Mouse (Mus musculus) hindbrain, postnatal 0 days (tissue): Measurements from ENCODE around the gene Stk10. TPM values are rescaled to one million over a fixed set of nuclear protein-coding genes. Genes with fewer than 3 reads are reported as not detected.

Experiments
- ATAC-seq: fragments of 200-750 bp; cut with Nextera tagmentation; 2 replicates; pipeline ENCODE4 v1.8.0; 2017; ENCODE audit warnings: mild to moderate bottlenecking, moderate TSS enrichment, moderate library complexity
- DNase-seq: peaks from one replicate; pipeline ENCODE4 v3.0.0-alpha.2; 2015; ENCODE audit warnings: low spot score
- H3K27ac ChIP-seq: fragments of 300-500 bp; sonication (generic); 2 replicates; pipeline ENCODE4 v1.5.1; 2014; ENCODE audit warnings: mild to moderate bottlenecking
- H3K27me3 ChIP-seq: fragments of 300-500 bp; sonication (generic); 2 replicates; pipeline ENCODE4 v1.6.1; 2014; ENCODE audit warnings: low read length, mixed read lengths; ENCODE audit not compliant: insufficient read depth
- H3K36me3 ChIP-seq: fragments of 300-500 bp; sonication (generic); 2 replicates; pipeline ENCODE4 v1.6.1; 2014; ENCODE audit warnings: low read length, mixed read lengths; ENCODE audit not compliant: insufficient read depth
- H3K4me1 ChIP-seq: fragments of 300-500 bp; sonication (generic); 2 replicates; pipeline ENCODE4 v1.6.1; 2014; ENCODE audit warnings: antibody characterized with exemption, low read length, mixed read lengths; ENCODE audit not compliant: insufficient read depth
- H3K4me2 ChIP-seq: fragments of 300-500 bp; sonication (generic); 2 replicates; pipeline ENCODE4 v1.6.1; 2014; ENCODE audit warnings: low read depth, mild to moderate bottlenecking, low read length, moderate library complexity, mixed read lengths
- H3K4me3 ChIP-seq: fragments of 300-500 bp; sonication (generic); 2 replicates; pipeline ENCODE4 v1.5.1; 2014; ENCODE audit warnings: low read length
- H3K9ac ChIP-seq: fragments of 300-500 bp; sonication (generic); replicated peaks from 2 replicates; pipeline ENCODE4 v1.6.1; 2014; ENCODE audit warnings: mild to moderate bottlenecking, low read length, moderate library complexity, mixed read lengths
- H3K9me3 ChIP-seq: fragments of 300-500 bp; sonication (generic); 2 replicates; pipeline ENCODE4 v1.6.1; 2016; ENCODE audit warnings: low read length, mixed read lengths
- CTCF ChIP-seq: IDR thresholded peaks from 2 replicates; pipeline ENCODE4 v1.5.1; 2016; ENCODE audit warnings: antibody characterized with exemption, control low read depth, low read depth
- WGBS: fragments of 180-500 bp; shearing (Covaris S2); extraction: QIAGEN DNeasy Blood & Tissue Kit; methylation state at CpG from one replicate; pipeline ENCODE4 v1.1.7; 2014; 5-methylcytosine and 5-hydroxymethylcytosine counted together
- polyA plus RNA-seq: library from polyadenylated mRNA; unstranded; fragments of >200 nt; fragmentation: Nextera tagmentation; extraction: Ambion mirVana; gene quantifications from 2 replicates; pipeline ENCODE4 v1.2.1, GENCODE M21; 2015
- total RNA-seq: library from RNA; depleted of rRNA; stranded (reverse); fragments of >200 nt; gene quantifications from 2 replicates; pipeline ENCODE4 v1.2.3, GENCODE M21; 2014

Gene Stk10
- total and polyA plus RNA-seq, 2 experiments from 2014 or later: 1.2 to 4.5 TPM

DNA sequence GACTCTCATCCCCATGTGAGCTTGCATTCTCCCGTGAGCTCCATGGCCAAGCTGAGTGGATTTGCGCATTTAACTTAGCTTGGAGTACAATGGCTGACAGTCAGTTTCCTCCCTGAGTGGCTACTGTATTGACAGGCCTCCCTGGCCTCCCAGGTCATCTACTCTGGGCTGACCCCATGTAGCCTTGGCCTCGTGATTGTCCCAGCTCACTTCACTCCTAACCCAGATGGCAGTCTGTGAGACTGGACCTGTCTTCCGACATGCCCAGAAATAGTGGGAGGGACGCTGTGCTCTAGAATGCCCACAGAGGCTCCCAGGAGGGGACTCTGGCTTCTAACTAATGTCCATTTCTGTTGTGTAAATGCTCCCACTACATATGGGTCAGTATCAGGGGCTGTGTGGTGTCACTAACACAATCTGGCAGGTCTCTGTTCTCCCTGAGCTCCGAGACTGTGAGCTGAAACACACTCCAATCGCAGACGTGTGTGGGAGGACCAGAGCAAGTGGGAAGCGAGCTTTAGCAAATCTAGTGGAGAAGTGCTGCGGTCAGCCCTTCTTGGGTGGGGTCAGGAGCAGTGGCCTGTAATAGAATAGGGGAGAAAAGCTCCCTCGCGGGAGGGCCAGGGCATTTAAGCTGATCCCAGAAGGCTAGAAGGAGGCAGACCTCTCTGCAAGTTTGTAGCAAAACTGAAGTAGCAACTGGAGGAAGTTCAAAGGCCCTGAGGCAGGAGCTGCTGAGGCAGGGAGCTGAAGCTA, 27.1 kb downstream of the Stk10 start:
- WGBS: 80% methylated on average over 12 of the region's 12 CpGs
- Histone ChIP-seq H3K9me3 (no peaks in the 10 kb centered on the region), H3K4me1 (no peaks in the 10 kb centered on the region), H3K27me3 (no peaks in the 10 kb centered on the region), H3K4me3 (no peak overlapping the region), H3K9ac (no peak overlapping the region), H3K27ac (no peak overlapping the region), H3K36me3 (no peaks in the 10 kb centered on the region), H3K4me2 (no peak overlapping the region)
- DNase-seq (no peak), ATAC-seq (no peak)
- no peak for TF ChIP-seq CTCF

DNA sequence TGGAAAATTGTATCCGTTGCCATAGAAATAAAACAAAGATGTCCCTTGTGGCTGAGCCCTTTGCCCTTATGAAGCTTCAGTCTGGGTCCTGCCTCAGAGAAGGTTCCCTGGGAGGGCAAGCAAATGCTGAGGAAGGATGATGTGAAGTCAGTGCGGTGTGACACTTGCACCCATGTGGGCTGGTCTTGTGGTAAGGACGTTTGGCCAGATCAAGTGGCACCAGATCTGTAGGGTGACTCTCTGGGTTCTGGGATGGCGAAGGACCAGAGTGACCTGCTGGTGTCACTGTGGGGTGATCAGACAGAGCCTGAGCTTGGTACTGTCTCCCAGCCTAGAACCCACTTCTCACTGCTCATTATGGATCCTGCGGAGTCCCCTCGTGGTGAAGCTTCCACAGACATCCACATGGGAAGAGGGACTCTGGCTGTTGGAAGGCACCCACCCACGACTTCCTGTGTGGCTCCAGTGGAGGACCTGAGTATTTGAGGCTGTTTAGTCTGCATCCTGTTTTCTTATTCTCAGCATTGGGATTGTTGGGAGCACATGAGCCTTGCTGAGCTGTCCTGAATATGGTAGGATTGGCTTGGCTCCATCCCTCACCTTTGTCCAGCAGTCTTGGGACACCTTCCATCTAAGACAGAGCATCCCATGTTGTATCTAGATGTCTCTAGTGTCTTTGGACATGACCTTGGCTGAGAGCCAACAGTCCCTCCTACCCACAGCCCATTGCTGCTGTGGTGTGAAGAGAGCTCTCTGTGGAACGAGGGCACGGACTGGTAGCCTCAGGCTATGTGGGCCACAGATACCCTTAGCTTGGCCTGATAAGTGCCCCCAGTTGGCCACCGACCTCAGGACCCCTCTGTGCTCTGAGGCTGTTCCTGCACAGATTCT, 28.6 kb downstream of the Stk10 start:
- WGBS: 66% methylated on average over 10 of the region's 10 CpGs
- Histone ChIP-seq H3K4me2 (no peak overlapping the region), H3K27me3 (no peaks in the 10 kb centered on the region), H3K36me3 (no peaks in the 10 kb centered on the region), H3K9me3 (no peaks in the 10 kb centered on the region), H3K4me1 (no peaks in the 10 kb centered on the region), H3K27ac (no peak overlapping the region), H3K4me3 (no peak overlapping the region), H3K9ac (no peak overlapping the region)
- DNase-seq (no peak), ATAC-seq (no peak)
- TF ChIP-seq CTCF: no peak

- H3K27me3 ChIP-seq: no peaks in the 10 kb centered on the region
- TF ChIP-seq CTCF: no peak
- H3K36me3 ChIP-seq: no peaks in the 10 kb centered on the region
- 77% methylated on average over 5 of the region's 5 CpGs for WGBS
- no peak overlapping the region for H3K9ac ChIP-seq
- no peak overlapping the region for H3K4me2 ChIP-seq
- H3K4me1 ChIP-seq: peaks cover 7% of the 10 kb centered on the region
- H3K9me3 ChIP-seq: no peaks in the 10 kb centered on the region
- no peak for ATAC-seq
- H3K27ac ChIP-seq: no peak overlapping the region
- H3K4me3 ChIP-seq: no peak overlapping the region
- DNase-seq: no peak
Observed at GRCm38 (mm10) chr11:32562706-32563105, 29.6 kb downstream of the Stk10 start.

DNA sequence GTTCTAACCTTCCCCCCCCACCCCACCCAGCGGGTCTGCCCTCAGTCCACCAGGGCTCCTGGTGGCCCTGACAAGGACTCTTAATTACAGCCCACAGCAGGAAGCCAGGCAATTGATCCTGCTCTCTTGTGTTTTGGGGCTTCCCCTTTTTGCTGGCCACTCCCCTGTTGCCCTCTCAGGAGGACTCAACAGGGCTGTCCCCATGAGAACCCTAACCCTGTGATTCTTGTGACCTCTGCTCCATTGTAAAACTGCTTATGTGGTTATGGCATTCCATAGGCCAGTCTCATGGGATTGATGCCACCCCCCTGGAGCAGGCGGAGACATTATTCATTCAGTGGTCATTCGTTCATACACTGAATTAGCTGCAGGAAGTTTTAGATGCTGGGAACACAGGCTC, 30.6 kb downstream of the Stk10 start:
- no peak for TF ChIP-seq CTCF
- H3K27me3 ChIP-seq: no peaks in the 10 kb centered on the region
- no peak for ATAC-seq

DNA sequence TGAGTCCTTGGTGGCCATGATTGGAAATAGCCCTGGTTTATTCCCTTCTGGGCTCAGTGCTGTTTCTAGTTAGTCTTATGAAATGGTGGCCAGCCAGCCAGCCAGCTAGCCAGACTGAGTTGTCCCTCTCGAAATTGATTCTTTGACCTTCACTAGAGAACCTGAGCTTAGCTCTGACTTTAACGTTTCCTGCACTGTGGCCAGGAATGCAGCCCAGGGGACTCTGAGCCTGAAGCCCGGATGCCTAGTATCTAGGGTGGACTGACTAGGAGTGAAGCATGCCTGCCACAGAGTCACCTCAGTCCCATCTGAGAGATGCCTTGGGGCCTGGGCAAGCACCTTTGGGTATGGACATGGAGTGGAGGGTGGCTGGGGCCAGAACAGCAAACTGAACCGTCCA, 31.5 kb downstream of the Stk10 start:
- peaks cover 7% of the 10 kb centered on the region for H3K4me1 ChIP-seq
- H3K27ac ChIP-seq: no peak overlapping the region
- H3K4me2 ChIP-seq: no peak overlapping the region
- no peaks in the 10 kb centered on the region for H3K36me3 ChIP-seq
- TF ChIP-seq CTCF: no peak
- WGBS: 70% methylated on average over 4 of the region's 4 CpGs
- no peaks in the 10 kb centered on the region for H3K27me3 ChIP-seq
- no peak overlapping the region for H3K4me3 ChIP-seq
- no peak for ATAC-seq
- no peaks in the 10 kb centered on the region for H3K9me3 ChIP-seq
- no peak overlapping the region for H3K9ac ChIP-seq
- DNase-seq: no peak

More for the DNA sequence above, 30.6 kb downstream of the Stk10 start:
- Histone ChIP-seq H3K36me3 (no peaks in the 10 kb centered on the region), H3K9me3 (no peaks in the 10 kb centered on the region), H3K4me2 (no peak overlapping the region), H3K4me1 (peaks cover 7% of the 10 kb centered on the region), H3K27ac (no peak overlapping the region), H3K4me3 (no peak overlapping the region), H3K9ac (no peak overlapping the region)
- no peak for DNase-seq
- 34% methylated on average over 3 of the region's 3 CpGs for WGBS

DNA sequence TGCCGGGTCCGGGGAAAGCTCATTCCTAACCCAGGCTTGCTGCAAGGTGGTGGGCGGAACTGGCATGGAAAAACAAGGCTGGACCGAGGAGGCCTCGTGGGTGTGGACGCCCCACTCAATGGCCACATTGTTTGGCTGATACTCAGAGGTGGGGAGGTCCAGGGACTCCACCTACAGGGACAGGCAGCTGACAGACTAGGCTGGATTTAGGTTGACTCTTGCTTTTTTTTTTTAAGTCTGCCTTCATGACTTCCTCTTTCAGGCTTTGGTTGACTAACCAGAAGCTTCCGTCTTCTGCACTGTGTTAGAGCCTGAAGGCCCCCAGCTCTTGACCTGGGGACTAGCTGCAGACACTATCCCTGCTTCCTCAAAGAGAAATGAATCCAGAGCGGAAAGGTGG, 32.0 kb downstream of the Stk10 start:
- TF ChIP-seq CTCF: no peak
- ATAC-seq (no peak), DNase-seq (no peak)
- WGBS: 60% methylated on average over 8 of the region's 8 CpGs
- no peak overlapping the region for H3K4me3 ChIP-seq
- H3K27me3 ChIP-seq: no peaks in the 10 kb centered on the region
- no peak overlapping the region for H3K27ac ChIP-seq
- peaks cover 7% of the 10 kb centered on the region for H3K4me1 ChIP-seq
- no peak overlapping the region for H3K4me2 ChIP-seq
- H3K36me3 ChIP-seq: no peaks in the 10 kb centered on the region
- no peak overlapping the region for H3K9ac ChIP-seq
- no peaks in the 10 kb centered on the region for H3K9me3 ChIP-seq
